Mouse (Mus musculus) stomach, postnatal 0 days (tissue): ENCODE results near the gene Spg20.

Experiments
- CTCF ChIP-seq: IDR thresholded peaks from 2 replicates; pipeline ENCODE4 v1.5.1; 2016; ENCODE audit warnings: antibody characterized with exemption, low read depth, mild to moderate bottlenecking, moderate library complexity
- EP300 ChIP-seq: optimal IDR thresholded peaks from 2 replicates; pipeline ENCODE3; 2016; ENCODE audit warnings: antibody characterized with exemption

- TF ChIP-seq EP300 (no peak), CTCF (no peak)
These were observed 17.3 kb downstream of the Spg20 start for GRCm38 (mm10) chr3:55129181-55129692.
